Mouse (Mus musculus) neural tube, embryonic 11.5 days (tissue): ENCODE results near the gene Olfr13. TPM values are rescaled to one million over a fixed set of nuclear protein-coding genes. Genes with fewer than 3 reads are reported as not detected.
"Not testable (repeated sequence)": the region's sequence is repeated elsewhere in the genome, so short reads cannot be mapped to it uniquely, and the experiment has no call there.

Source experiments
- ATAC-seq: fragments of 200-750 bp; cut with Nextera tagmentation; 2 replicates; pipeline ENCODE4 v1.8.0; 2017; ENCODE audit warnings: moderate number of reproducible peaks, mild to moderate bottlenecking, moderate TSS enrichment, moderate library complexity; ENCODE audit not compliant: insufficient read depth, low FRiP score, low TSS enrichment
- DNase-seq: peaks from one replicate; pipeline ENCODE4 v3.0.0-alpha.2; 2015; ENCODE audit warnings: low spot score
- H3K27ac ChIP-seq: fragments of 300-500 bp; sonication (generic); 2 replicates; pipeline ENCODE4 v1.5.1; 2014; ENCODE audit warnings: low read depth, mild to moderate bottlenecking, low read length
- H3K27me3 ChIP-seq: fragments of 300-500 bp; sonication (generic); 2 replicates; pipeline ENCODE4 v1.6.1; 2014; ENCODE audit warnings: mild to moderate bottlenecking, low read length, mixed read lengths; ENCODE audit not compliant: control insufficient read depth, insufficient read depth
- H3K36me3 ChIP-seq: fragments of 300-500 bp; sonication (generic); 2 replicates; pipeline ENCODE4 v1.6.1; 2014; ENCODE audit warnings: mild to moderate bottlenecking, low read length, moderate library complexity, mixed read lengths; ENCODE audit not compliant: control insufficient read depth, insufficient read depth
- H3K4me1 ChIP-seq: fragments of 300-500 bp; sonication (generic); 2 replicates; pipeline ENCODE4 v1.6.1; 2014; ENCODE audit warnings: low read length, mixed read lengths; ENCODE audit not compliant: control insufficient read depth, insufficient read depth
- H3K4me2 ChIP-seq: fragments of 300-500 bp; sonication (generic); 2 replicates; pipeline ENCODE4 v1.6.1; 2014; ENCODE audit warnings: low read depth, mild to moderate bottlenecking, moderate library complexity
- H3K4me3 ChIP-seq: fragments of 300-500 bp; sonication (generic); 2 replicates; pipeline ENCODE4 v1.5.1; 2014; ENCODE audit warnings: low read depth, low read length
- H3K9ac ChIP-seq: fragments of 300-500 bp; sonication (generic); 2 replicates; pipeline ENCODE4 v1.6.1; 2014; ENCODE audit warnings: mild to moderate bottlenecking, low read length
- H3K9me3 ChIP-seq: fragments of 300-500 bp; sonication (generic); 2 replicates; pipeline ENCODE4 v1.6.1; 2016; ENCODE audit warnings: low read length; ENCODE audit not compliant: control insufficient read depth
- whole genome bisulfite sequencing: fragments of 180-500 bp; shearing (Covaris S2); extraction: QIAGEN DNeasy Blood & Tissue Kit; methylation state at CpG from one replicate; pipeline ENCODE4 v1.1.7; 2014; 5-methylcytosine and 5-hydroxymethylcytosine counted together
- polyA plus RNA-seq: library from polyadenylated mRNA; unstranded; fragments of >200 nt; fragmentation: Nextera tagmentation; extraction: Ambion mirVana; gene quantifications from 2 replicates; pipeline ENCODE4 v1.2.1, GENCODE M21; 2014

Olfr13 gene
- polyA plus RNA-seq: not detected in 2 replicates

DNA sequence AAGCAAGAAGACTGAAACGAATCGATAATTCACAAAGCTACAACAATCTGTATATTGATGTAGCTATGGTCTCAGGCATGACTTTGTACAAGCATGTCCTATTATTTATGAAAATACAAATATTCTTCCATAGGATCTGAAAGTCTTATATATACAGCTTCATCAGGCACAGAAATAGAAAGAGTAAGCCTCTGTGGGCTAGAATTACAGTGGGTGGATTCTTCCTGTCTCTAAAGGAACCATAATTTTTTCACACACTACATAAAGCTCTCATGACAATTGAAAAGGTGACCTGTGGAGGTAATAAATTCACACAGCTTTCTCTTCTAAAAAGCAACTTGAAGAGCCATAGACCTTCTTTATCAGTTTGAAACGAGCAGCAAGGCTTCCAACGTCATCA lies at the start of gene Olfr13:
Olfr13 (plus strand) TSS at position 301 of the 400 bp plus-strand sequence.
- no peak within 1 kb of the TSS for H3K27ac ChIP-seq
- H3K9ac ChIP-seq: no peak within 1 kb of the TSS
- H3K36me3 ChIP-seq: no peaks in the 10 kb centered on the region
- no peak for DNase-seq
- H3K4me1 ChIP-seq: no peaks in the 10 kb centered on the region
- no peak within 1 kb of the TSS for H3K4me3 ChIP-seq
- H3K27me3 ChIP-seq: no peaks in the 10 kb centered on the region
- H3K4me2 ChIP-seq: no peak within 1 kb of the TSS
- no peaks in the 10 kb centered on the region for H3K9me3 ChIP-seq
- 80% methylated on average over 4 of the region's 4 CpGs for WGBS
- no peak for ATAC-seq

DNA sequence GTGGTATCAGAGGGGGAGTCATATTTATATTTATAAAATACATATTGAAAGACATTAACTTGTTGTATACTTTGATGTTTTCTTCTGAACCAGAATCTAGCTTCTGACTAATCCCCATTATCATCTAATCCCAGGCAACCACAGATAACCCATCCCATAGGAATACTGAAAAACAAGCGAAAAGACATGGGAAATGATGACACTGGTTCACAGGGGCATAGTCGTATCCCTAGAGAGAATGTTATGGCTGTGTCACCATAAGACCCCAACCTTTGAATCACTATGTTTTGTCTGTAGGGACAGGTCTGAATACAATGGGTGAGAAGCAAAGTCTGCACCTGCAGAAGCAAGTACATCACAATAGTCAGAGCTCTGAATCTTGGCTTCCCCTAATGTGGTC lies 25.7 kb upstream of the Olfr13 start, which contains the start of gene Olfr237-ps1:
Olfr237-ps1 (plus strand) TSS at position 301 of the 400 bp plus-strand sequence.
- not testable (repeated sequence) for H3K27ac ChIP-seq, H3K27me3 ChIP-seq, H3K9me3 ChIP-seq, H3K9ac ChIP-seq, H3K4me1 ChIP-seq, ATAC-seq, H3K4me2 ChIP-seq, H3K4me3 ChIP-seq, DNase-seq, H3K36me3 ChIP-seq
- WGBS: 78% methylated on average over 2 of the region's 2 CpGs

DNA sequence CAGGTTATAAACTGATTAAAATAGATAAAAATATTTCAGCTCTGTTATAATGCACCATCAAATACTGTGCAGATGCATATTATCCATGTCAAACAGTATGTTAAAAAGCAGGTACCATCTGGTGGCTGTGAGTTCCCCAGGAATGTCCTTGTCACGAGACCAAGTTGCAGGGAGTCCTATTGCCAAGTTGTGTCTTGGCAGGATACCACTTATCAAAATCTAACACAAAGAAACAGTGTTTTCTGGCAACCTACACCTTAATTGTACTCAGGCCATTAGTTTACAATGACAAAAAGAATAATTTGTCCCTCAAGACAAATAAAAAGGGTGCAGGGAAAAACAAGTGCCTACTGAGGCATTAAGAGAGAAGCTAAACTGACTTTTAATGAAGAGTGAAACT lies 12.4 kb upstream of the Olfr13 start:
- WGBS: 57% methylated on average over 1 of the region's 1 CpGs
- no peak overlapping the region for H3K4me3 ChIP-seq
- no peak overlapping the region for H3K4me2 ChIP-seq
- no peaks in the 10 kb centered on the region for H3K36me3 ChIP-seq
- no peaks in the 10 kb centered on the region for H3K4me1 ChIP-seq
- H3K9ac ChIP-seq: no peak overlapping the region
- H3K27me3 ChIP-seq: no peaks in the 10 kb centered on the region
- DNase-seq (no peak), ATAC-seq (no peak)
- H3K9me3 ChIP-seq: no peaks in the 10 kb centered on the region
- no peak overlapping the region for H3K27ac ChIP-seq

DNA sequence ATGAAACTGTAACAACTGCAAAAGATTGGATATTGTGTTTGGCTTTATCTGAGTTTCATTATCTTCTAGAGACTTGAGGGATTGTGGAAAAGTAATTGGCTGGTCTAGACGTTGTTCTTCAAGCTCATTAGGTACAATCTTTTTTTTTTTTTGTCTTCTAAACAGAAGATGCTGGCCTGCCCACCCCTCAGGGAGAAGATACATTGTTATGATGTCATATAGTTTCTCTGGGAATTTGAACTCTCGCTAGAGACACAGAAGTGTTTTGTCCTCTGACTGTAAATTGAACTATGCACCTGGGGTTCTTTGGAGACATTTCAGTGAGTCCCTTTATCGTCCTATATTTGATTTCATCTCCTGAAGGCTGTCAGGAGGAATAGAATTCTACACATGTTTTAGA lies 9.0 kb upstream of the Olfr13 start, which contains the start of gene Olfr437:
Olfr437 (plus strand) TSS at position 301 of the 400 bp plus-strand sequence.
- Histone ChIP-seq H3K9me3 (no peaks in the 10 kb centered on the region), H3K4me3 (no peak within 1 kb of the TSS), H3K9ac (no peak within 1 kb of the TSS), H3K27ac (no peak within 1 kb of the TSS), H3K4me1 (no peaks in the 10 kb centered on the region), H3K27me3 (no peaks in the 10 kb centered on the region), H3K4me2 (no peak within 1 kb of the TSS), H3K36me3 (no peaks in the 10 kb centered on the region)
- ATAC-seq (no peak), DNase-seq (no peak)
- 69% methylated on average over 3 of the region's 3 CpGs for WGBS

DNA sequence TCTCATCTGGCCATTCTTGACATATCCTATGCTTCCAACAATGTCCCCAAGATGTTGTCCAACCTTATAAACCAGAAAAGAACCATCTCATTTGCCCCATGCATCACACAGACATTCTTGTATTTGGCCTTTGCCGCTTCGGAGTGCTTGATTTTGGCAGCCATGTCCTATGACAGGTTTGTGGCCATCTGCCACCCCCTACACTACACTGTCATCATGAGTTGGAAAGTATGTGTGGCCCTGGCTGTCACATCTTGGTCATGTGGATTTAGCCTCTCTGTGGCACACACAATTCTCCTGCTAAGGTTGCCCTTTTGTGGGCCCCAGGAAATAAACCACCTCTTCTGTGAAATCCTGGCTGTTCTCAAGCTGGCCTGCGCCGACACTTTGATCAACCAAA lies 4.7 kb upstream of the Olfr13 start:
- Histone ChIP-seq H3K27me3 (no peaks in the 10 kb centered on the region), H3K9me3 (no peaks in the 10 kb centered on the region), H3K36me3 (no peaks in the 10 kb centered on the region), H3K4me2 (no peak overlapping the region), H3K27ac (no peak overlapping the region), H3K9ac (no peak overlapping the region), H3K4me3 (no peak overlapping the region), H3K4me1 (no peaks in the 10 kb centered on the region)
- no peak for ATAC-seq
- no peak for DNase-seq
- WGBS: over 99% methylated on average over 4 of the region's 4 CpGs

DNA sequence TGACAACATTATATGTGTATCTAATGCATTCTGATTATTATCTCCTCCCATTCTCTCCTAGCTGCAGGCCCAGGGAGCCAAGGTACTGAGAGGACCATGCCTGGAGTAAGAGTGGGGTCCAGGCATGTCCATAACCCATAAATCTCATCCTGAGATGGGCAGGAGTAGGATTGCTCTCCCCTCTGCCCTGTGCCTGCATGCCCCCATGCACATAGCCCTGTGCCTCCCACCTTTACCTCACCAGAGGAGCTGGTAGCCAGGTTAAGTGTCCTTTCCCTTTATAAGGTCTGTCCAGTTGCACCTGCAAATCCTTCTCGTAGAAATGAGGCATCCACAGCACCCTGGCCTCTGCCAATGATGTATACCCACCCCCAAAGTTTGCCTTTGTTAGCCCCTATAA lies 6.2 kb downstream of the Olfr13 start:
- no peak overlapping the region for H3K9ac ChIP-seq
- H3K27me3 ChIP-seq: no peaks in the 10 kb centered on the region
- no peak overlapping the region for H3K4me2 ChIP-seq
- DNase-seq (no peak), ATAC-seq (no peak)
- no peak overlapping the region for H3K4me3 ChIP-seq
- 55% methylated on average over 1 of the region's 1 CpGs for WGBS
- H3K4me1 ChIP-seq: no peaks in the 10 kb centered on the region
- H3K36me3 ChIP-seq: no peaks in the 10 kb centered on the region
- H3K9me3 ChIP-seq: no peaks in the 10 kb centered on the region
- H3K27ac ChIP-seq: no peak overlapping the region

DNA sequence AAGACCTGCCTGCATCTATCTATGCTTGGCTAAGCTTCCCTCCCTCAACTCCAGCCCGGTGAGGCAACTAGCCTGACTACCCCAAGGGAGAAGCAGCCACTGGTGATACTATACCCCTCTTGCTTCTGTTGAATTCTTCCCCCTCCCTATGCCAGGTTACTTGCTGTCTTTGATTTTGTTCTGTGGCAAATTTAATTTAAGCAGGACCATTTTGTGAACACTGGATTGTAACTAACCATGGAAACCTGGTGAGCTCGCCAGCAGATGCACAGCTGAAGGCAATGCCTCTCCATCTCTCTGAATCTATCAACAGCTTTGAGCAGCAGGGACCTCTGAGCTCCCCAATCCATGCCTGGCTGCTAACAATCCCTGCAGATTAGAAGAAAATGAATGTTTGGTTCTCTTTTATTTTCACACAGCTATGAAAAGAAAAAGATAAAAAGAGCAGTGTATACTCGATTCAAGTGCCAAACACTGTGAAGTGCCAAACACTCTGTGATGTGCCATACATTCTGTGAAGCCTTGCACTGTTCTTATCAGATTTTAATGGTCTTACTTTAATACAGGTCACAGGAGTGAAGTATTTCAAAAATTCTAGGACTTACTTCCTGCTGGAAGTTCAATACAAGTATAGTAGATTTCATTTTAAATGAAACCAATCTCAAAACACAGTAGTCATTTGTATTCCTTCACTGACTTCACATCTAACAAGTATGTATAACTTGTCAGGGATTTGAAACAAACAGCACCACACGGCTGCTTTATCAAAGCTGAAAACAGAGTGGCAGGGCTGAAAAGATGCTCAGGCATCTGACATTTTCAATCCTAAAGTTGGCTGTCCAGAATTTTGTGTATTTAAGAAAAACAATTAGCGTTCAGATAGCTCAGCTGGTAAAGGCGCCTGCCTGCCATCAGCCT lies 6.9 kb downstream of the Olfr13 start:
- Histone ChIP-seq H3K4me1 (no peaks in the 10 kb centered on the region), H3K9me3 (no peaks in the 10 kb centered on the region), H3K36me3 (no peaks in the 10 kb centered on the region), H3K27me3 (no peaks in the 10 kb centered on the region), H3K27ac (no peak overlapping the region), H3K4me3 (no peak overlapping the region), H3K9ac (no peak overlapping the region), H3K4me2 (no peak overlapping the region)
- DNase-seq: no peak
- ATAC-seq: no peak
- WGBS: 77% methylated on average over 6 of the region's 6 CpGs

DNA sequence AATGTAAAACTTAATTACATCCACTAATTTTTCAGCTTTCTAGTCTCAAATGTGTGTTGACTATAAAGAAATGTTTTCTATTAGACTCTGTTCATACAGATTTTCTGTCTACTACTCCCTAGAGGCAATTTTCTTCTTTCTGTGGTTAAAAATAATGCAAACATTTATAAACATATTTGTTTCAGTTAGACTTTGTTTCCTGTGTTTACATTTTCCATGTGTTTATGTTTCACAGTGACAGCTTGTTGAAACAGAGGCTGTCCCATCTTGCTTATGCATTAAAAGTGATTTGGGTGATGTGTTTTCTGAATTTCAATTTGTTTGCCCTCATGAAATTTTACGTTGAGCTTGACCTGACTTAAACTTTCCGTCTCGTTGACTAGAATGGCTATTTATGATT lies 19.0 kb downstream of the Olfr13 start:
- Histone ChIP-seq H3K9ac (no peak overlapping the region), H3K36me3 (no peaks in the 10 kb centered on the region), H3K4me3 (no peak overlapping the region), H3K4me1 (no peaks in the 10 kb centered on the region), H3K4me2 (no peak overlapping the region), H3K9me3 (no peaks in the 10 kb centered on the region), H3K27ac (no peak overlapping the region), H3K27me3 (no peaks in the 10 kb centered on the region)
- ATAC-seq (no peak), DNase-seq (no peak)
- 89% methylated on average over 3 of the region's 3 CpGs for WGBS

DNA sequence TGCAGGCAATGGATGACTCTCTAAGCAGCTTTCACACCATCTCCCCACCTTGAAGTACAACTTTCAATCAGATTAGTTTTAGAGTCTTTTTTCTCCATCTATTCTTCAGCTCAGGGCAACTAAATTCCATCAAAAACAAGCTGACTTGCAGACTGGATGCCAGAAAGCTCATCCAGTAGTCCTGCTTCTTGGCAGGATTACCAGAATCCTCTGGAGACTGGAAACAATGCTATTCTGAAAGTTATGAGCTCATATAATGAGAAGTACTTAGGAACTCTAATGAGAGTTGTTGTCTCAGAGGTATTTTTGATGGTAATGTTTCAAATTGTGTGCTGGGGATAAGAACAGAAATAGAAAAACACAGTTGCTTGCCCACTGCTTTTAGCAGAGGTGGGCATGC lies 24.8 kb downstream of the Olfr13 start, which contains the start of gene Olfr435:
Olfr435 (plus strand) TSS at position 366 of the 400 bp plus-strand sequence.
- no peak within 1 kb of the TSS for H3K4me3 ChIP-seq
- DNase-seq (no peak), ATAC-seq (no peak)
- no peaks in the 10 kb centered on the region for H3K4me1 ChIP-seq
- H3K9me3 ChIP-seq: no peaks in the 10 kb centered on the region
- no peak within 1 kb of the TSS for H3K9ac ChIP-seq
- no peaks in the 10 kb centered on the region for H3K36me3 ChIP-seq
- no peak within 1 kb of the TSS for H3K4me2 ChIP-seq
- no peaks in the 10 kb centered on the region for H3K27me3 ChIP-seq
- no peak within 1 kb of the TSS for H3K27ac ChIP-seq
